Mouse (Mus musculus): ENCODE data around the gene Nemf. TPM values are rescaled to one million over a fixed set of nuclear protein-coding genes. Genes with fewer than 3 reads are reported as not detected.

Nemf gene
- 141 TPM for polyA plus RNA-seq (2017; shearing (Covaris generic))

DNA sequence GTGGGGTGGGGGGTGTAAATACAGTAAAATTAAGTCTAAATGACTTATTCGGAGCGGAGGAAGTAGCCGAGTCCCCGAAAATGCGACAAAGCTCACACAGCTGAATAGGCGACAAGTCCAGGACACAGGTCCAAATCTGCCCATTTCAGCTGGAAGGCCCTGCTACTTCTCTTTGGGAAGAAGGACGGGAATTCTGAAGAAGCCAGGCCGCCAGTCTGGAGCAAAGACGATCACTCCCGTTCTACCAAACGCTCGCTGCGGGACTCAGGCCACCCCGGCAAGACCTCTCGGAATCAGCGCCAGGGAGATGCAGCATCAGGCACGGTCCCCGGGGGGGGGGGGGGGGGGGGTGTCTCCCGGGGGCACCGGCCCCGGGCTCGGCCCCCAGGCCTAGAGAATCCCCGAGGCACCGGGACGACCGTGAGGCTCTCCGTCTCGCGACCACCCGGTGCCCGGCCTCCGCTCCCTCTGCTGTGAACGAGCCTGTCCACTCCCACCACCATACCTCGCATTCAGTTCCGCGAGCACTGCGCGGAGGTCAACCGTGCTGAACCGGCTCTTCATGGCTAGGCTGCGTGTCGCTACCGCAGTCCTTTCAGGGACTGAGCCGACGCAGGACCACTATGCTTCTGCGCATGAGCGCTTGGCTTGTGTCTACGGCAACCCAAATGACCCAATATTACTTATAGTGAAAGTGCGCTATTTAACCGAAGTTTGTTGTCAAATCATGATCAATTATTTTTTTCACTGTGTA lies at the start of gene Nemf:
Gene Nemf, minus strand, starts transcription at position 620 of the 754 bp plus-strand sequence.

DNA sequence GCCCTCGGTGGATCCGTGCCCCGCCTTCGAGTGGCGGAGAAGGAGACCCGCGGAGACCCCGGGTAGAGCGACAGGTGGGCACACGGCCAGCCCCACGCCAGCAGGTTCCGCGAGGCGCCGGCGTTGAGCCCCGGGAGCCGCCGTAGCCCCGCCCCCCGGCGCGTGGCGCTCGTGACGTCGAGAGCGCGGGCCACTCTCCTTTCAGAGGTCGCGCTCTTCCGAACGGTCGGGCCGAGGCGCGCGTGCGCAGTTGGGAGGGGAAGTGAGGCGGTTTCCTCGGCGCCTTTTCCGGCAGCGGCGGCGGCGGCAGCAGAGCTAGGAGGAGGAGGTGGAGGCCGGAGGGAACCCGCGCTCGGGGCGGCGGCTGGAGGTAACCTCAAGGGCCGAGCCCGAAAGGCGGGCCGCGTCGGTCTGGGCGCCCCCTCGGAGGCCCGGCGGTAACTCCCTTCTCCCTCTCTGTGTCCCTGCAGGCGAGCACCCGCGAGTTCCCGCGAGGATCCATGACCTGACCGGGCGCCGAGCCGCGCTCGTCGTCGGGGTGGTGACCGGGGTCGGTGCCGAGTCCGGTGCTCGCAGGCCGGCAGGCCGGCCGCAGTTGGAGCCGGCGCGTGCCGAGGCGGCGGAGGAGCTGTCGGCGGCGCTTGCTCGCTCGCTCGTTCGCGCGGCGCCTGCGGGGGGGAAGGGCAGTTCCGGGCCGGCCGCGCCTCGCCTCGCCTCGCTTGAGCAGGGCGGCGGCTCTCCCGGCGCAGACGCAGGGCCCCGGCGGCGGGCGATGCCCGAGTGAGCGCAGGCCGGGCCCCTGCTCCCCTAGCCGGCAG lies 15.1 kb upstream of the Nemf start, which contains the start of the genes Arf6 and Gm9887:
Gene Arf6, plus strand, starts transcription at position 297 of the 818 bp plus-strand sequence.
Gene Gm9887, minus strand, starts transcription at position 605 of the 818 bp plus-strand sequence.

DNA sequence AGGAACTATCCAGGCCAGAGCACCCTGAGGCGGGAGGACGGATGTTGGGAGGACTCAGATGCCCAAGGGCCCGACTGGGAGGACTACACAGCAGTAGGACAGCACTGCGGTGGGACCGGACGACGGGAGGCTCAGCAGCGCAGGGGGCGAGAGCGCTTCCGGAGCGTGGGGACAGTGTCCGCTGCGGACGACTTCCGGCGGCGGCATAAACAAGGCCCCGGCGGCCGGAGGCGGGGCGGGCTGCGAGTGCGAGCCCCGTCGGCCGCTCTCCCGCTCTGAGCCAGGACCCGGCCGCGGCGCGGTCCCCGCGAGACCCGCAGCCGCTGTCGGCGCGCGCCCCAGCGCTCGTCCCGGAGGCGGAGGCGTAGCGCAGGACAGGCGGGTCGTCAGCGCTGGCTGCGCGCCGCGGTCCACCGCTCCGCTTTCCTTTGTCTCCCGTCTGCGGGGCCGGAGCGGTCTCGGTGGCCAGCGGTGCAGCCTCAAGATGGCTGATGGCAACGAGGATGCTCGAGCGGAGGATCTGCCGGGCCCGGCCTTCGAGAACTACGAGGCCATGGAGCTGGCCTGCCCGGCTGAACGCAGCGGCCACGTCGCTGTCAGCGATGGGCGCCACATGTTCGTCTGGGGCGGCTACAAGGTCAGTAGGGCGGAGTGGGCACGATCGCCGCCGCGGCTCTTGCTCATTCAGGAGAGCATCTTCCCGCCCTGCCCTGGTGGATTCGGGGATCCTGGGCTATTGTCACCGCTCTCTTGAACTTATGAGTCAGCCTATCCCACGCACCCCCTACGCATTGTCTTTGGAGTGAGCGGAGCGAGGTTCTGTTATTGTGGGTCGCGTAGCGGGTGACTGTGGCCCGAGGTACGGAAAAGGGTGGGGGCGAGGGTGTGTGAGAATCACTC lies 60.2 kb downstream of the Nemf start, which contains the start of gene Klhdc2:
Gene Klhdc2, plus strand, starts transcription at position 171 of the 900 bp plus-strand sequence.

Other genes starting within 250 kb of the Nemf start
- gene Rps29, start 198.0 kb downstream of the Nemf start, polyA plus RNA-seq (2017; shearing (Covaris generic)) = 2,126 TPM
- gene Lrr1, start 188.4 kb downstream of the Nemf start, polyA plus RNA-seq (2017; shearing (Covaris generic)) = 0.25 TPM
- gene Rpl36al, start 173.1 kb downstream of the Nemf start, polyA plus RNA-seq (2017; shearing (Covaris generic)) = 313 TPM
- 45.8 TPM for gene Mgat2, start 173.0 kb downstream of the Nemf start, polyA plus RNA-seq (2017; shearing (Covaris generic))
- gene Gm49383, start 160.1 kb downstream of the Nemf start, polyA plus RNA-seq (2017; shearing (Covaris generic)) = 5.0 TPM
- gene Dnaaf2, start 158.7 kb downstream of the Nemf start, polyA plus RNA-seq (2017; shearing (Covaris generic)) = 3.9 TPM
- gene Gm49384, start 152.9 kb downstream of the Nemf start, polyA plus RNA-seq (2017; shearing (Covaris generic)) = 3.0 TPM
- 4.0 TPM for gene Pole2, start 129.0 kb downstream of the Nemf start, polyA plus RNA-seq (2017; shearing (Covaris generic))
- 17.8 TPM for gene Klhdc1, start 116.0 kb downstream of the Nemf start, polyA plus RNA-seq (2017; shearing (Covaris generic))
- gene Klhdc2, start 60.5 kb downstream of the Nemf start, polyA plus RNA-seq (2017; shearing (Covaris generic)) = 25.7 TPM
- gene Arf6, start 15.0 kb upstream of the Nemf start, polyA plus RNA-seq (2017; shearing (Covaris generic)) = 365 TPM
- 5.3 TPM for gene Gm9887, start 15.3 kb upstream of the Nemf start, polyA plus RNA-seq (2017; shearing (Covaris generic))
- gene Vcpkmt, start 225.9 kb upstream of the Nemf start, polyA plus RNA-seq (2017; shearing (Covaris generic)) = 4.9 TPM